Mouse (Mus musculus): ENCODE results near the gene Aco2. TPM values are rescaled to one million over a fixed set of nuclear protein-coding genes. Genes with fewer than 3 reads are reported as not detected.

The Aco2 gene
- polyA plus RNA-seq, 1 experiment from 2014 or later, result 87.0 TPM

DNA sequence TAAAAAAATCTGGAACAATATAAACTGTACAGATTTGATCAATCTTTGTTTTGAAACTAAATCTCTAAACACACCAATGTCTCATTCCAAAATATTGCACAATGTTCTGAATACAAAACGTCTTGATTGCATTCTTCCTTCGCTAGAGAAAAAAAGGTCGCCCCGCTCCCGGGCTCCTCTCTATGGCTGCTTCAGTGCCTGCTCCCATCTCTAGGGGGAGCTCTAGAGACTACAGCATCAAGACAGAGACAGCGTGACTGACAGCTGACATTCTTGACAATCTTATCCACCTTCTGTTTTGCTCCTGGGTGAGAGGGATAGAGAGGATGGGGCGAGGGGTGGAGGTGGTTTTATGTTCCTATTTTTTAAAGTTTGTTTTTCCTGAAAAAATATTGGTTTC, 23.8 kb upstream of the Aco2 start:
- no peak overlapping the region for H3K4me3 ChIP-seq (ENCODE audit: low read depth, low read length)
- H3K9me3 ChIP-seq (ENCODE audit: low read length), result no peaks in the 10 kb centered on the region
- no peak overlapping the region for H3K9ac ChIP-seq (replicated peaks)
- WGBS (ENCODE audit: insufficient replicate concordance), result 30% methylated on average over 7 of the region's 7 CpGs
- TF ChIP-seq EP300 (IDR thresholded peaks at IDR 0.05; ENCODE audit: low read depth) (no peak), CTCF (IDR thresholded peaks at IDR 0.05; ENCODE audit: low read depth) (peak; percentile 88)
- H3K27me3 ChIP-seq (ENCODE audit: insufficient read depth, low read length), result no peaks in the 10 kb centered on the region
- H3K4me1 ChIP-seq (ENCODE audit: insufficient read depth), result peaks cover 6% of the 10 kb centered on the region; the same call in 1 of the 2 replicates
- no peak overlapping the region for H3K27ac ChIP-seq (ENCODE audit: low read depth)
- DNase-seq (peak; percentile 76), ATAC-seq (no peak)
- H3K36me3 ChIP-seq (replicated peaks; ENCODE audit: insufficient read depth, low read length), result peaks cover 32% of the 10 kb centered on the region
- no peak overlapping the region for H3K4me2 ChIP-seq (ENCODE audit: low read depth, low read length)

DNA sequence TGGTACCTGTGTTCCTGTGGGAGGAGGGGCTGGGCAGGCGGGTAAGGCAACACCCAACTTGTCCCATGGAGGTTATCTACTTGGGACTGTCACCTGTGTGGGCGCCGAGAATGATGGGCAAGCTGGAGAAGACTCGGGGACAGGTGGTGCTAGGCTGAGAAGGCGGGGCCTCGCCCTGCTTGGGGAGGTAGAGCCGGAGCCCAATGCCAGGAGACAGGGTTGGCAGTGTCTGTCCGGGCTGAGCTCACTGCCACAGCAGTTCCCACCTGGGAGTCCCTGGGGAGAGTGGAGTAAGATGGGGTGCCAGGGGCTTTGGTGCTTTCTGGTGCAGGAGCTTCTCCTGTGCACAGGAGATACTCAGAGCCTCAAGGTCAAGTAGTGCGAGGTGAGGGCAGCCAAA, 23.0 kb upstream of the Aco2 start:
- Histone ChIP-seq H3K4me2 (ENCODE audit: low read depth, low read length) (no peak overlapping the region), H3K9ac (replicated peaks) (no peak overlapping the region), H3K36me3 (replicated peaks; ENCODE audit: insufficient read depth, low read length) (peaks cover 36% of the 10 kb centered on the region), H3K27ac (ENCODE audit: low read depth) (no peak overlapping the region), H3K9me3 (ENCODE audit: low read length) (no peaks in the 10 kb centered on the region), H3K4me1 (ENCODE audit: insufficient read depth) (peaks cover 6% of the 10 kb centered on the region; the same call in 1 of the 2 replicates), H3K27me3 (ENCODE audit: insufficient read depth, low read length) (no peaks in the 10 kb centered on the region), H3K4me3 (ENCODE audit: low read depth, low read length) (no peak overlapping the region)
- DNase-seq (no peak), ATAC-seq (no peak)
- 84% methylated on average over 9 of the region's 9 CpGs for WGBS (ENCODE audit: insufficient replicate concordance)
- TF ChIP-seq EP300 (IDR thresholded peaks at IDR 0.05; ENCODE audit: low read depth) (no peak), CTCF (IDR thresholded peaks at IDR 0.05; ENCODE audit: low read depth) (no peak)

DNA sequence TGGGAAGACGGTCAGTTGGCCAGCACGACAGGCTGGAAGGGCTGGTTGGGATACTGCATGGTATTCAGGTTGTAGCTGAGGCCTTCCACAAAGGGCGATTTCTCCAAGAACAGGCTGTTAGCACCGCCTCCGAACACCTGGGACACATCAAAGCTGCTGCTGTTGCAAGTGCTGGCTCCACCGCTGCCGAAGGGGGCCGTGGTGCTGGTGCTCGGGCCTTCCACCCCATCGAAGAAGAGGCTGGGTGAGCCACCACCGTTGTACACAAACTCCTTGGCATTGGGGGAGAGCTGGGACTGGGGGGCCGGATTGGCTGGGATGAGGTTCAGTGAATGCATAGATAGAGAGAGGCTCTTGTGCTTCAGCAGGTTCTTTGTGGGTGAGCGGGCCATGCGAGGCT, 21.4 kb upstream of the Aco2 start:
- Histone ChIP-seq H3K9me3 (ENCODE audit: low read length) (no peaks in the 10 kb centered on the region), H3K27ac (ENCODE audit: low read depth) (no peak overlapping the region), H3K4me1 (ENCODE audit: insufficient read depth) (peaks cover 7% of the 10 kb centered on the region), H3K9ac (replicated peaks) (no peak overlapping the region), H3K27me3 (ENCODE audit: insufficient read depth, low read length) (no peaks in the 10 kb centered on the region), H3K36me3 (replicated peaks; ENCODE audit: insufficient read depth, low read length) (peaks cover 37% of the 10 kb centered on the region), H3K4me3 (ENCODE audit: low read depth, low read length) (no peak overlapping the region), H3K4me2 (ENCODE audit: low read depth, low read length) (no peak overlapping the region)
- ATAC-seq (no peak), DNase-seq (no peak)
- TF ChIP-seq EP300 (IDR thresholded peaks at IDR 0.05; ENCODE audit: low read depth) (no peak), CTCF (IDR thresholded peaks at IDR 0.05; ENCODE audit: low read depth) (no peak)
- 80% methylated on average over 14 of the region's 14 CpGs for whole genome bisulfite sequencing (ENCODE audit: insufficient replicate concordance)

DNA sequence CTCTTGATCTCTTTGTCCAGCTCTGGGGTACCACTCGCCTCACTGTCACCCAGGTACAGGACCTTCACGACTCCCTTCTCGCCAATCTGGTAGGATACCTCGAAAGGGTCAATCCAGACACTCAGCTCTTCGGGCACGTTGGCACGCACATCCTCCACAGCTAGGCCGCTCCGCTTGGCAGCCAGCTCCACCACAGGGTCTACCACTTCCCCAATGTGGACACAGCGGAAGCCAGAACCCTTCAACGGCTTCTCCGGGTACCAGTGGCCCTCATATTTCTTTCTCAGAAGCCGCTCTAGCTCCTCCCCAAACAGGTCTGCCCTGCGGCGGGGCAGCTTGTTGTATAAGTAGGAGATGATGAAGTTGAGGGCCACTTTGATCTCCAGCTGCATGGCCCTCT, 20.7 kb upstream of the Aco2 start:
- no peaks in the 10 kb centered on the region for H3K27me3 ChIP-seq (ENCODE audit: insufficient read depth, low read length)
- H3K27ac ChIP-seq (ENCODE audit: low read depth), result peak overlapping the region; percentile 14; the same call in 1 of the 2 replicates
- TF ChIP-seq EP300 (IDR thresholded peaks at IDR 0.05; ENCODE audit: low read depth) (no peak), CTCF (IDR thresholded peaks at IDR 0.05; ENCODE audit: low read depth) (no peak)
- H3K4me2 ChIP-seq (ENCODE audit: low read depth, low read length), result no peak overlapping the region
- WGBS (ENCODE audit: insufficient replicate concordance), result 84% methylated on average over 15 of the region's 15 CpGs
- H3K9me3 ChIP-seq (ENCODE audit: low read length), result no peaks in the 10 kb centered on the region
- ATAC-seq (no peak), DNase-seq (no peak)
- H3K4me1 ChIP-seq (ENCODE audit: insufficient read depth), result peaks cover 9% of the 10 kb centered on the region
- no peak overlapping the region for H3K9ac ChIP-seq (replicated peaks)
- H3K36me3 ChIP-seq (replicated peaks; ENCODE audit: insufficient read depth, low read length), result peaks cover 37% of the 10 kb centered on the region
- no peak overlapping the region for H3K4me3 ChIP-seq (ENCODE audit: low read depth, low read length)

DNA sequence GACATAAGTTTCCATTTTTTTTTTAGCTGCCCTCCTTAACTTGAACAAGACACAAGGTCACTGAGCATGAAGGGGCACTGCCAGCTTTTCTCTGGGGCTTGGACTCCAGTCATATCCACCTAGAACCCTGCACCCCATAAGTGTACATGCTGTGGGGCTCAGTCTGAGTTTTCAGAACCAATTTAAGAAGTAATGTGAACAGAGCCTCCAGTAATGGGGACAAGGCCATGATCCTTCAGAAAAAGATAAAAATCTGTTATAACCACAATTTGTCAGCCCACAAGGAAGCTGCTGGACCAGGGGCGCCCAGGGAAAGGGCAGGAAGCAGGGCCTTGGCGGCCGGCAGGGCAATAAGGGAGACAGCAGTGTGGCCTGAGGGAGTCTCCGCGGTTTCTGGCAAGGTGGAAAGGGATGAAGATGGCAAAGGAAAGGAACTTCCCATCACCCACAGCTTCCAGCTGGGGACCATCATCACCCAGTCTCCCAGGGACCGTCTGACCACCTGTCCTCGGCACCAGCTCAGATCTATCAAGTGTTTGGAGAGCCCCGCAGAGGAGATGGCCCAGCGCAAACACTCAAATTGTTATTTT, 19.6 kb upstream of the Aco2 start:
- H3K4me2 ChIP-seq (ENCODE audit: low read depth, low read length), result peak overlapping the region; percentile 37
- 70% methylated on average over 9 of the region's 9 CpGs for WGBS (ENCODE audit: insufficient replicate concordance)
- no peak for ATAC-seq

DNA sequence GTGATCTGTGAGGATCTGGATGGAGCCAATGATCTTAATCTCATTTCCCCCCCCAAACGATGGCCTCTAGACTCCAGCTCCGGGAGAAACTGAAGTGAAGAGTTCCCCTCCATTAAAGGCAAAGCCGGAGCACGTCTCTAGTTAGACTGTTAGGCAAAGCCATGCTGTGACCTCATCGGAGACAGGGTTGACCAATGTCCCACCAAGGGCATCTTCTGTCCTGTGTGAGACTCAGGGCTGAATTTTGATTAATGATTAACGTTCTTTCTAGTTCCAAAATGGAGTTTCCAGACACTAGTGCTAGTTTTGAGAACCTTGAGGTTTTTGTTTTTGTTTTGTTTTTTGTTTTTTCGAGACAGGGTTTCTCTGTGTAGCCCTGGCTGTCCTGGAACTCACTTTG, 19.0 kb upstream of the Aco2 start:
- peak overlapping the region; percentile 45; the same call in 1 of the 2 replicates for H3K9ac ChIP-seq (replicated peaks)
- H3K4me2 ChIP-seq (ENCODE audit: low read depth, low read length), result peak overlapping the region; percentile 37
- no peaks in the 10 kb centered on the region for H3K27me3 ChIP-seq (ENCODE audit: insufficient read depth, low read length)
- peaks cover 9% of the 10 kb centered on the region for H3K4me1 ChIP-seq (ENCODE audit: insufficient read depth)
- no peak for DNase-seq
- H3K27ac ChIP-seq (ENCODE audit: low read depth), result peak overlapping the region; percentile 82
- peaks cover 37% of the 10 kb centered on the region for H3K36me3 ChIP-seq (replicated peaks; ENCODE audit: insufficient read depth, low read length)
- no peak overlapping the region for H3K4me3 ChIP-seq (ENCODE audit: low read depth, low read length)
- TF ChIP-seq CTCF (IDR thresholded peaks at IDR 0.05; ENCODE audit: low read depth), result no peak
- no peak for TF ChIP-seq EP300 (IDR thresholded peaks at IDR 0.05; ENCODE audit: low read depth)
- H3K9me3 ChIP-seq (ENCODE audit: low read length), result no peaks in the 10 kb centered on the region
- peak; percentile 57 for ATAC-seq
- 70% methylated on average over 7 of the region's 7 CpGs for WGBS (ENCODE audit: insufficient replicate concordance)

More for the DNA sequence above, 19.6 kb upstream of the Aco2 start:
- Histone ChIP-seq H3K4me1 (ENCODE audit: insufficient read depth) (peaks cover 9% of the 10 kb centered on the region), H3K9me3 (ENCODE audit: low read length) (no peaks in the 10 kb centered on the region), H3K9ac (replicated peaks) (peak overlapping the region; percentile 45; the same call in 1 of the 2 replicates), H3K27ac (ENCODE audit: low read depth) (peak overlapping the region; percentile 82), H3K36me3 (replicated peaks; ENCODE audit: insufficient read depth, low read length) (peaks cover 37% of the 10 kb centered on the region), H3K27me3 (ENCODE audit: insufficient read depth, low read length) (no peaks in the 10 kb centered on the region), H3K4me3 (ENCODE audit: low read depth, low read length) (no peak overlapping the region)
- no peak for TF ChIP-seq CTCF (IDR thresholded peaks at IDR 0.05; ENCODE audit: low read depth)
- DNase-seq, result no peak

Measured in liver, postnatal 0 days (tissue).